Mouse (Mus musculus) 3134 (cell line): ENCODE measurements at regions not wholly inside any gene's neighbourhood (a gene's known extent, or its start where the extent isn't known, plus 50 kb on each side); places are given as distances from the start of the nearest gene placed in this dataset.
A peak's percentile ranks its signal among the peaks of the same experiment; 100 is the strongest.

ENCODE experiments used
- DNase-seq: peaks from one replicate; pipeline ENCODE4 v3.0.0-alpha.2; 2011; ENCODE audit warnings: low spot score; ENCODE audit not compliant: insufficient read length; ENCODE audit errors: extremely low read depth

GRCm38 (mm10) chr9:84913321-84913720 is 399.3 kb upstream of the Gm11114 start:
- DNase-seq: no peak

GRCm38 (mm10) chr9:84922306-84922705 is 390.3 kb upstream of the Gm11114 start:
- no peak for DNase-seq

GRCm38 (mm10) chr9:84923966-84924365 is 388.6 kb upstream of the Gm11114 start:
- no peak for DNase-seq

GRCm38 (mm10) chr9:84936291-84937055 is 376.1 kb upstream of the Gm11114 start:
- DNase-seq: no peak

GRCm38 (mm10) chr9:84966558-84967154 is 345.9 kb upstream of the Gm11114 start:
- peak; percentile 19 for DNase-seq

- no peak for DNase-seq
Observed at GRCm38 (mm10) chr9:84969975-84970608, 342.5 kb upstream of the Gm11114 start.

GRCm38 (mm10) chr9:84977470-84977869 is 335.1 kb upstream of the Gm11114 start:
- no peak for DNase-seq

GRCm38 (mm10) chr9:85003414-85003813 is 309.2 kb upstream of the Gm11114 start:
- DNase-seq: no peak

GRCm38 (mm10) chr9:85011361-85011760 is 301.2 kb upstream of the Gm11114 start:
- no peak for DNase-seq

GRCm38 (mm10) chr9:85048112-85048978 is 264.2 kb upstream of the Gm11114 start:
- no peak for DNase-seq

GRCm38 (mm10) chr9:85052526-85052925 is 260.0 kb upstream of the Gm11114 start:
- DNase-seq: no peak

GRCm38 (mm10) chr9:85079975-85080374 is 232.6 kb upstream of the Gm11114 start:
- no peak for DNase-seq

GRCm38 (mm10) chr9:85088556-85089338 is 223.8 kb upstream of the Gm11114 start:
- no peak for DNase-seq

GRCm38 (mm10) chr9:85090297-85090696 is 222.3 kb upstream of the Gm11114 start:
- no peak for DNase-seq

- no peak for DNase-seq
Observed at GRCm38 (mm10) chr9:85095234-85095633, 217.3 kb upstream of the Gm11114 start.

GRCm38 (mm10) chr9:85096520-85096919 is 216.1 kb upstream of the Gm11114 start:
- DNase-seq: no peak

GRCm38 (mm10) chr9:85112928-85113327 is 199.6 kb upstream of the Gm11114 start:
- DNase-seq: no peak

GRCm38 (mm10) chr9:85114234-85114633 is 198.3 kb upstream of the Gm11114 start:
- no peak for DNase-seq

GRCm38 (mm10) chr9:85120061-85120460 is 192.5 kb upstream of the Gm11114 start:
- DNase-seq: no peak

- DNase-seq: no peak
Observed at GRCm38 (mm10) chr9:85121059-85121458, 191.5 kb upstream of the Gm11114 start.
